Mouse (Mus musculus) kidney, embryonic 14.5 days (tissue): Measurements from ENCODE around the gene Pnp. TPM values are rescaled to one million over a fixed set of nuclear protein-coding genes. Genes with fewer than 3 reads are reported as not detected.
"Not testable (repeated sequence)": the region's sequence is repeated elsewhere in the genome, so short reads cannot be mapped to it uniquely, and the experiment has no call there.

ENCODE experiments used
- ATAC-seq: fragments of 200-750 bp; cut with Nextera tagmentation; 2 replicates; pipeline ENCODE4 v1.8.0; 2017; ENCODE audit warnings: moderate number of reproducible peaks, mild to moderate bottlenecking, moderate TSS enrichment, moderate library complexity; ENCODE audit not compliant: low FRiP score, low TSS enrichment
- H3K27ac ChIP-seq: fragments of 300-500 bp; sonication (generic); 2 replicates; pipeline ENCODE4 v1.5.1; 2014; ENCODE audit warnings: low read depth, mild to moderate bottlenecking, low read length, moderate library complexity, mixed read lengths
- H3K27me3 ChIP-seq: fragments of 300-500 bp; sonication (generic); 2 replicates; pipeline ENCODE4 v1.6.1; 2014; ENCODE audit warnings: mild to moderate bottlenecking, low read length; ENCODE audit not compliant: control insufficient read depth, insufficient read depth
- H3K36me3 ChIP-seq: fragments of 300-500 bp; sonication (generic); 2 replicates; pipeline ENCODE4 v1.6.1; 2014; ENCODE audit warnings: low read length, mixed read lengths; ENCODE audit not compliant: control insufficient read depth, insufficient read depth
- H3K4me1 ChIP-seq: fragments of 300-500 bp; sonication (generic); 2 replicates; pipeline ENCODE4 v1.6.1; 2014; ENCODE audit warnings: low read length, mixed read lengths; ENCODE audit not compliant: control insufficient read depth, insufficient read depth
- H3K4me2 ChIP-seq: fragments of 300-500 bp; sonication (generic); replicated peaks from 2 replicates; pipeline ENCODE4 v1.6.1; 2014; ENCODE audit warnings: low read depth, mild to moderate bottlenecking, low read length
- H3K4me3 ChIP-seq: fragments of 300-500 bp; sonication (generic); 2 replicates; pipeline ENCODE4 v1.5.1; 2014; ENCODE audit warnings: mild to moderate bottlenecking, low read length
- H3K9ac ChIP-seq: fragments of 300-500 bp; sonication (generic); 2 replicates; pipeline ENCODE4 v1.6.1; 2014; ENCODE audit warnings: low read depth, mild to moderate bottlenecking, low read length, moderate library complexity
- H3K9me3 ChIP-seq: fragments of 300-500 bp; sonication (generic); 2 replicates; pipeline ENCODE4 v1.6.1; 2016; ENCODE audit warnings: low read length; ENCODE audit not compliant: control insufficient read depth
- WGBS: fragments of 180-500 bp; shearing (Covaris S2); extraction: QIAGEN DNeasy Blood & Tissue Kit; methylation state at CpG from one replicate; pipeline ENCODE4 v1.1.7; 2014; 5-methylcytosine and 5-hydroxymethylcytosine counted together
- polyA plus RNA-seq: library from polyadenylated mRNA; unstranded; fragments of >200 nt; fragmentation: Nextera tagmentation; extraction: Ambion mirVana; gene quantifications from 2 replicates; pipeline ENCODE4 v1.2.1, GENCODE M21; 2014

The Pnp gene
- polyA plus RNA-seq, 1 experiment from 2014 or later, result 80.6 TPM

GRCm38 (mm10) chr14:51007914-51008713 is 77.2 kb downstream of the Pnp start:
- H3K4me3 ChIP-seq, result no peak overlapping the region

GRCm38 (mm10) chr14:51008781-51009180 is 77.9 kb downstream of the Pnp start:
- no peaks in the 10 kb centered on the region for H3K27me3 ChIP-seq
- H3K4me2 ChIP-seq, result no peak overlapping the region
- no peaks in the 10 kb centered on the region for H3K4me1 ChIP-seq
- no peak overlapping the region for H3K9ac ChIP-seq
- no peak overlapping the region for H3K27ac ChIP-seq
- H3K9me3 ChIP-seq, result no peaks in the 10 kb centered on the region
- no peak for ATAC-seq
- H3K36me3 ChIP-seq, result no peaks in the 10 kb centered on the region
- H3K4me3 ChIP-seq, result no peak overlapping the region
- 81% methylated on average over 4 of the region's 4 CpGs for WGBS

More at GRCm38 (mm10) chr14:51007914-51008713, 77.2 kb downstream of the Pnp start:
- Histone ChIP-seq H3K27me3 (no peaks in the 10 kb centered on the region), H3K9ac (no peak overlapping the region), H3K4me1 (no peaks in the 10 kb centered on the region), H3K36me3 (no peaks in the 10 kb centered on the region), H3K27ac (no peak overlapping the region), H3K9me3 (no peaks in the 10 kb centered on the region), H3K4me2 (no peak overlapping the region)
- ATAC-seq, result no peak
- WGBS, result 79% methylated on average over 13 of the region's 13 CpGs

- no peaks in the 10 kb centered on the region for H3K9me3 ChIP-seq
- no peak overlapping the region for H3K4me3 ChIP-seq
- H3K4me1 ChIP-seq, result no peaks in the 10 kb centered on the region
- H3K9ac ChIP-seq, result no peak overlapping the region
- no peak overlapping the region for H3K27ac ChIP-seq
- H3K27me3 ChIP-seq, result no peaks in the 10 kb centered on the region
- H3K4me2 ChIP-seq, result no peak overlapping the region
- no peaks in the 10 kb centered on the region for H3K36me3 ChIP-seq
- ATAC-seq, result no peak
- 78% methylated on average over 6 of the region's 6 CpGs for WGBS
These were observed 78.7 kb downstream of the Pnp start for GRCm38 (mm10) chr14:51009572-51009971.

GRCm38 (mm10) chr14:51014724-51015123 is 83.8 kb downstream of the Pnp start:
- ATAC-seq, H3K9ac ChIP-seq: not testable (repeated sequence)
- WGBS, result 87% methylated on average over 3 of the region's 3 CpGs

More at GRCm38 (mm10) chr14:51014724-51015123, 83.8 kb downstream of the Pnp start:
- H3K36me3 ChIP-seq, H3K27me3 ChIP-seq, H3K9me3 ChIP-seq, H3K4me2 ChIP-seq, H3K4me1 ChIP-seq, H3K4me3 ChIP-seq, H3K27ac ChIP-seq: not testable (repeated sequence)

Other genes starting within 250 kb of the Pnp start
- gene Olfr747, start 237.9 kb upstream of the Pnp start, polyA plus RNA-seq, result not detected in 2 replicates
- not detected in 2 replicates for gene Olfr748, start 223.7 kb upstream of the Pnp start, polyA plus RNA-seq
- gene Olfr749, start 186.0 kb upstream of the Pnp start, polyA plus RNA-seq, result not detected in 2 replicates
- 83.3 and 86.6 TPM in 2 replicates for gene Ttc5, start 145.6 kb upstream of the Pnp start, polyA plus RNA-seq
- gene Ccnb1ip1, start 123.3 kb upstream of the Pnp start, polyA plus RNA-seq, result not detected in 2 replicates
- gene Parp2, start 123.2 kb upstream of the Pnp start, polyA plus RNA-seq, result 75.8 and 75.9 TPM in 2 replicates
- 10.3 and 10.6 TPM in 2 replicates for gene Tep1, start 60.5 kb upstream of the Pnp start, polyA plus RNA-seq
- 0.11 and 0.20 TPM in 2 replicates for gene Klhl33, start 33.6 kb upstream of the Pnp start, polyA plus RNA-seq
- gene Osgep, start 6.2 kb upstream of the Pnp start, polyA plus RNA-seq, result 168 and 198 TPM in 2 replicates
- gene Apex1, start 6.1 kb upstream of the Pnp start, polyA plus RNA-seq, result 354 and 419 TPM in 2 replicates
- 40.1 and 63.0 TPM in 2 replicates for gene Pip4p1, start 226 bp upstream of the Pnp start, polyA plus RNA-seq
- gene Gm49342, start 13.4 kb downstream of the Pnp start, polyA plus RNA-seq, result not detected in 2 replicates
- 0.99 and 1.2 TPM in 2 replicates for gene Pnp2, start 24.9 kb downstream of the Pnp start, polyA plus RNA-seq
- not detected in 2 replicates for gene Rnase10, start 76.7 kb downstream of the Pnp start, polyA plus RNA-seq
- 0.35 TPM in 1 of 2 replicates, not detected in the other for gene Rnase9, start 110.8 kb downstream of the Pnp start, polyA plus RNA-seq
- 1.1 TPM in 1 of 2 replicates, not detected in the other for gene Rnase11, start 119.1 kb downstream of the Pnp start, polyA plus RNA-seq
- 16.5 and 18.5 TPM in 2 replicates for gene Rnase12, start 126.6 kb downstream of the Pnp start, polyA plus RNA-seq
- gene Olfr750, start 143.4 kb downstream of the Pnp start, polyA plus RNA-seq, result not detected in 2 replicates
- gene Rnase4, start 160.0 kb downstream of the Pnp start, polyA plus RNA-seq, result 38.9 and 41.8 TPM in 2 replicates
- 6.3 and 9.5 TPM in 2 replicates for gene Ang, start 160.1 kb downstream of the Pnp start, polyA plus RNA-seq
- 2.1 and 2.5 TPM in 2 replicates for gene Eddm3b, start 183.3 kb downstream of the Pnp start, polyA plus RNA-seq
- 0.38 and 0.49 TPM in 2 replicates for gene Rnase6, start 192.8 kb downstream of the Pnp start, polyA plus RNA-seq
- gene Rnase1, start 215.7 kb downstream of the Pnp start, polyA plus RNA-seq, result 0.53 and 0.65 TPM in 2 replicates
- gene Rnase2b, start 231.2 kb downstream of the Pnp start, polyA plus RNA-seq, result not detected in 2 replicates